Mouse (Mus musculus): ENCODE data around the gene Gm21094. TPM values are rescaled to one million over a fixed set of nuclear protein-coding genes. Genes with fewer than 3 reads are reported as not detected.

Gene Gm21094
- not detected in 2 replicates for polyA plus RNA-seq (2012; rRNA removed)

GRCm38 (mm10) chrY:32620343-32620742 is at the start of gene Gm21094:
TSS of gene Gm21094 (minus strand) at chrY:32620443.

All from ovary, adult 2 months (tissue).